Mouse (Mus musculus) lung, postnatal 10 days (tissue): Measurements from ENCODE around the gene Gm17482.

Experiments used
- DNase-seq: peaks from one replicate; pipeline ENCODE4 v3.0.0; 2021

The Gm17482 gene

GRCm38 (mm10) chr6:115251531-115251985, 24.4 kb downstream of the Gm17482 start:
- peak; percentile 53 for DNase-seq

- DNase-seq: no peak
These were observed 25.1 kb downstream of the Gm17482 start, which contains the start of gene Timp4 for GRCm38 (mm10) chr6:115252099-115252873. Gene Timp4 (minus strand): TSS chr6:115252205.

GRCm38 (mm10) chr6:115255171-115255570, 28.0 kb downstream of the Gm17482 start:
- DNase-seq: no peak

- no peak for DNase-seq
These were observed 33.4 kb downstream of the Gm17482 start for GRCm38 (mm10) chr6:115260507-115260906.

- no peak for DNase-seq
These were observed 39.6 kb downstream of the Gm17482 start for GRCm38 (mm10) chr6:115266791-115267190.

GRCm38 (mm10) chr6:115267916-115268315, 40.8 kb downstream of the Gm17482 start:
- DNase-seq: peak; percentile 86

- DNase-seq: no peak
These were observed 41.6 kb downstream of the Gm17482 start for GRCm38 (mm10) chr6:115268551-115269385.

- no peak for DNase-seq
These were observed 42.4 kb downstream of the Gm17482 start for GRCm38 (mm10) chr6:115269561-115269960.

GRCm38 (mm10) chr6:115270085-115270484, 42.9 kb downstream of the Gm17482 start:
- no peak for DNase-seq

GRCm38 (mm10) chr6:115271326-115271725, 44.2 kb downstream of the Gm17482 start:
- DNase-seq: no peak

- DNase-seq: peak; percentile 67
These were observed 44.7 kb downstream of the Gm17482 start for GRCm38 (mm10) chr6:115271866-115272271.

- no peak for DNase-seq
These were observed 46.2 kb downstream of the Gm17482 start for GRCm38 (mm10) chr6:115273346-115273745.

GRCm38 (mm10) chr6:115274705-115275104, 47.6 kb downstream of the Gm17482 start:
- no peak for DNase-seq

- DNase-seq: no peak
These were observed 48.1 kb downstream of the Gm17482 start for GRCm38 (mm10) chr6:115275116-115275815.

- DNase-seq: no peak
These were observed 50.9 kb downstream of the Gm17482 start for GRCm38 (mm10) chr6:115278086-115278485.

GRCm38 (mm10) chr6:115279639-115280038, 52.5 kb downstream of the Gm17482 start:
- DNase-seq: no peak

- DNase-seq: no peak
These were observed 57.0 kb downstream of the Gm17482 start for GRCm38 (mm10) chr6:115284153-115284552.

- DNase-seq: no peak
These were observed 59.3 kb downstream of the Gm17482 start for GRCm38 (mm10) chr6:115286441-115286840.

- no peak for DNase-seq
These were observed 61.1 kb downstream of the Gm17482 start for GRCm38 (mm10) chr6:115288223-115288622.

GRCm38 (mm10) chr6:115290561-115290960, 63.4 kb downstream of the Gm17482 start:
- no peak for DNase-seq

GRCm38 (mm10) chr6:115291068-115291467, 63.9 kb downstream of the Gm17482 start:
- DNase-seq: no peak

GRCm38 (mm10) chr6:115291823-115292222, 64.7 kb downstream of the Gm17482 start:
- DNase-seq: no peak

GRCm38 (mm10) chr6:115292621-115293020, 65.5 kb downstream of the Gm17482 start:
- no peak for DNase-seq
